18 mouse cellular contexts compared by ENCODE assay signal in the genomic region with DNA sequence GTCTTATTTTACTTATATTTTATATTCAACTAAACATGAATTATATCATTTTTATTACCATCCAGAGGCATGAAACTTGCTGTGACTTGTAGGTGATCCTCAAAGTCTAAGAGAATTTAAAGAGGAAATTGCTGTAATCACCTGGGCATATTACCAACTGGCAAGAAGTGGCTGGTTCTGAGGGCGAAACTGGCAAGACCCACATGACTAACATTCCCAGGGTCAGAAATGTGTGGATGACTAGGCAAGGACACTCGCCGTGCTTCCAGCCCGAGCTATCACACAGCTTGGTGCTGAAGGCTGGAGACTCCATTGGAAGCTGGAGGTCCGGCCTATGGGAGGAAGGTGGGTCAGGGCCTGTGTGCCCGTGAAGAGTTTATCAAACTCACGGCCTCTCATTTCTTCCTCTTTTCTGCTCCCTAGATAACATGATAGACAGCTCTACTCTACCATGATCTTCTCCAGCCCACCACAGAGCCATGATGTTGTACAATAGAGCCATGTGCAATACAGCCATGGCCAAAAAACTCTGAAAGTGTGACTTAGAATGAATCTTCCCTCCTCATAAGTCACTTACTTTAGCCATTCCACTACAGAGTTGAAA.
DNase-seq lines count a peak whose midpoint lies in the region; TF ChIP-seq lines count a peak whose summit lies in the region.
"Had no signal": no experiment of that assay in that cellular context is flagged by ENCODE, and none has a peak within 500 bp of the region (broad histone marks: within the 10 kb centered on the region; RNA-seq: fewer than 3 reads in every experiment).

No protein-coding gene starts in this region.

- 61% methylated on average over 7 of the region's 7 CpGs for WGBS in heart, adult 2 months
- 93% methylated on average over 7 of the region's 7 CpGs for WGBS in hindbrain, embryonic 10.5 days

- H3K27me3 ChIP-seq in heart, adult 2 months (ENCODE audit: control insufficient read depth, insufficient read depth, low read length): no peaks in the 10 kb centered on the region
- no peaks in the 10 kb centered on the region for H3K27me3 ChIP-seq in hindbrain, embryonic 10.5 days (ENCODE audit: insufficient read depth, poor library complexity, severe bottlenecking)
- H3K27me3 ChIP-seq: forebrain, embryonic 15.5 days; hindbrain, embryonic 15.5 days; liver, embryonic 12.5 days; midbrain, embryonic 12.5 days; neural tube, embryonic 15.5 days had no signal

- H3K79me2 ChIP-seq in heart, adult 2 months (replicated peaks; ENCODE audit: control insufficient read depth, insufficient read depth, low read length): no peaks in the 10 kb centered on the region

- TF ChIP-seq CTCF in heart, adult 2 months (IDR thresholded peaks at IDR 0.05): no peak

- H3K36me3 ChIP-seq in heart, adult 2 months (ENCODE audit: control insufficient read depth, insufficient read depth, low read length): no peaks in the 10 kb centered on the region
- peaks cover 3% of the 10 kb centered on the region; the same call in 1 of the 2 replicates for H3K36me3 ChIP-seq in hindbrain, embryonic 10.5 days
- H3K36me3 ChIP-seq: forebrain, embryonic 15.5 days; liver, embryonic 12.5 days; midbrain, embryonic 12.5 days; neural tube, embryonic 15.5 days had no signal

- TF ChIP-seq POLR2A in heart, adult 2 months (IDR thresholded peaks at IDR 0.05; ENCODE audit: insufficient read depth, low read depth, low read length): no peak

- 0 out of 2 replicates have a peak, but pooled peaks have one; percentile 42 for TF ChIP-seq EP300 in heart, adult 2 months (IDR thresholded peaks at IDR 0.05; ENCODE audit: insufficient read depth, low read depth, low read length)

- no peak overlapping the region for H3K4me3 ChIP-seq in heart, adult 2 months
- no peak overlapping the region for H3K4me3 ChIP-seq in hindbrain, embryonic 10.5 days
- H3K4me3 ChIP-seq: forebrain, embryonic 15.5 days; heart, embryonic 10.5 days; hindbrain, embryonic 15.5 days; liver, embryonic 12.5 days; midbrain, embryonic 12.5 days; neural tube, embryonic 15.5 days had no signal

- no peak overlapping the region for H3K27ac ChIP-seq in heart, adult 2 months
- no peak overlapping the region for H3K27ac ChIP-seq in hindbrain, embryonic 10.5 days
- H3K27ac ChIP-seq: forebrain, embryonic 15.5 days; heart, embryonic 10.5 days; hindbrain, embryonic 15.5 days; liver, embryonic 12.5 days; midbrain, embryonic 12.5 days; neural tube, embryonic 15.5 days had no signal

- peaks cover 4% of the 10 kb centered on the region; the same call in 1 of the 2 replicates for H3K9me3 ChIP-seq in hindbrain, embryonic 10.5 days
- H3K9me3 ChIP-seq: forebrain, embryonic 15.5 days; hindbrain, embryonic 15.5 days; liver, embryonic 12.5 days had no signal

- no peak overlapping the region for H3K9ac ChIP-seq in heart, adult 2 months (ENCODE audit: low read depth, low read length)
- H3K9ac ChIP-seq: forebrain, embryonic 15.5 days; hindbrain, embryonic 15.5 days; liver, embryonic 12.5 days; midbrain, embryonic 12.5 days; neural tube, embryonic 15.5 days had no signal

- H3K4me1 ChIP-seq in heart, adult 2 months (ENCODE audit: control insufficient read depth, insufficient read depth, low read length): no peaks in the 10 kb centered on the region
- H3K4me1 ChIP-seq in hindbrain, embryonic 10.5 days (replicated peaks): no peaks in the 10 kb centered on the region
- H3K4me1 ChIP-seq: forebrain, embryonic 15.5 days; heart, embryonic 10.5 days; hindbrain, embryonic 15.5 days; liver, embryonic 12.5 days; midbrain, embryonic 12.5 days; neural tube, embryonic 15.5 days had no signal

- peak in 1 of 2 experiments; percentile 31 for DNase-seq in heart, adult 2 months
- no peak for DNase-seq in heart, postnatal 4 days
- peak; percentile 86 for DNase-seq in 3T3-L1 (ENCODE audit: low read depth, low spot score)
- DNase-seq in adrenal gland, adult 8-10 months: peak; percentile 73
- peak; percentile 92 for DNase-seq in gonadal fat pad, adult 2 months (ENCODE audit: low read depth)
- no peak for DNase-seq in ovary, postnatal 36 days (ENCODE audit: low spot score)
- DNase-seq in hindbrain, embryonic 10.5 days (ENCODE audit: low spot score): no peak
- DNase-seq: cerebellum, adult 9-11 months; embryo, embryonic 11 days; kidney, adult 11 months; kidney, postnatal 36 days; thymus, postnatal 25 days had no signal

- intact Hi-C loops in heart, adult 2 months (cut with DNase I): no loop called here

Comparison
In these comparisons a context has a peak if more than half of its experiments do, and no peak if none do; other contexts are left out.
1. DNase-seq: peak in 3T3-L1 (single experiment), adrenal gland, adult 8-10 months (single experiment) and gonadal fat pad, adult 2 months (single experiment); none in heart, postnatal 4 days (single experiment), ovary, postnatal 36 days (single experiment) and hindbrain, embryonic 10.5 days (single experiment).